Mouse (Mus musculus): ENCODE data around the gene Zfp91. TPM values are rescaled to one million over a fixed set of nuclear protein-coding genes. Genes with fewer than 3 reads are reported as not detected.

The Zfp91 gene
- 8.4 and 9.2 TPM in 2 replicates for polyA plus RNA-seq (2015; fragmentation: Nextera tagmentation; extraction: Ambion mirVana)

- peaks cover 16% of the 10 kb centered on the region for H3K4me1 ChIP-seq (replicated peaks)
- H3K27ac ChIP-seq: peak within 1 kb of the TSS; percentile 98
- H3K36me3 ChIP-seq: no peaks in the 10 kb centered on the region
- peak; percentile 94 for DNase-seq
- under 1% methylated on average over 76 of the region's 76 CpGs for WGBS (ENCODE audit: insufficient replicate concordance)
- H3K27me3 ChIP-seq: no peaks in the 10 kb centered on the region
- peak within 1 kb of the TSS; percentile 82 for H3K4me2 ChIP-seq
- H3K9ac ChIP-seq: peak within 1 kb of the TSS; percentile 98
- peak within 1 kb of the TSS; percentile 99 for H3K4me3 ChIP-seq (replicated peaks)
- no peaks in the 10 kb centered on the region for H3K9me3 ChIP-seq (replicated peaks)
- peak; percentile 87 for ATAC-seq (ENCODE audit: low read depth)
Observed at GRCm38 (mm10) chr19:12795511-12796327, at the start of gene Zfp91, which contains the start of gene Lpxn. Gene Zfp91 (minus strand): TSS chr19:12796126. Gene Lpxn (plus strand): TSS chr19:12796193.

- H3K27me3 ChIP-seq: no peaks in the 10 kb centered on the region
- no peak overlapping the region for H3K9ac ChIP-seq
- ATAC-seq (ENCODE audit: low read depth) (no peak), DNase-seq (no peak)
- no peaks in the 10 kb centered on the region for H3K36me3 ChIP-seq
- peaks cover 3% of the 10 kb centered on the region; the same call in 1 of the 2 replicates for H3K4me1 ChIP-seq (replicated peaks)
- H3K9me3 ChIP-seq (replicated peaks): no peaks in the 10 kb centered on the region
- 74% methylated on average over 1 of the region's 1 CpGs for WGBS (ENCODE audit: insufficient replicate concordance)
- no peak overlapping the region for H3K4me2 ChIP-seq
- H3K4me3 ChIP-seq (replicated peaks): no peak overlapping the region
- no peak overlapping the region for H3K27ac ChIP-seq
Observed at GRCm38 (mm10) chr19:12838507-12838906, 42.6 kb upstream of the Zfp91 start.

GRCm38 (mm10) chr19:12833625-12834024 lies 37.7 kb upstream of the Zfp91 start:
- H3K27ac ChIP-seq: no peak overlapping the region
- no peak overlapping the region for H3K4me3 ChIP-seq (replicated peaks)
- peak; percentile 9 for DNase-seq
- H3K9me3 ChIP-seq (replicated peaks): no peaks in the 10 kb centered on the region
- no peaks in the 10 kb centered on the region for H3K36me3 ChIP-seq
- H3K4me2 ChIP-seq: no peak overlapping the region
- H3K27me3 ChIP-seq: no peaks in the 10 kb centered on the region
- peak; percentile 82 for ATAC-seq (ENCODE audit: low read depth)
- H3K4me1 ChIP-seq (replicated peaks): peaks cover 10% of the 10 kb centered on the region; the same call in 1 of the 2 replicates
- 12% methylated on average over 3 of the region's 3 CpGs for WGBS (ENCODE audit: insufficient replicate concordance)
- H3K9ac ChIP-seq: no peak overlapping the region

- Histone ChIP-seq H3K27me3 (no peaks in the 10 kb centered on the region), H3K9ac (no peak overlapping the region), H3K4me2 (no peak overlapping the region), H3K4me1 (replicated peaks) (peaks cover 10% of the 10 kb centered on the region; the same call in 1 of the 2 replicates), H3K4me3 (replicated peaks) (no peak overlapping the region), H3K36me3 (no peaks in the 10 kb centered on the region), H3K9me3 (replicated peaks) (no peaks in the 10 kb centered on the region), H3K27ac (no peak overlapping the region)
- ATAC-seq (ENCODE audit: low read depth) (no peak), DNase-seq (no peak)
- 49% methylated on average over 1 of the region's 1 CpGs for WGBS (ENCODE audit: insufficient replicate concordance)
Observed at GRCm38 (mm10) chr19:12831559-12831958, 35.6 kb upstream of the Zfp91 start.

DNA sequence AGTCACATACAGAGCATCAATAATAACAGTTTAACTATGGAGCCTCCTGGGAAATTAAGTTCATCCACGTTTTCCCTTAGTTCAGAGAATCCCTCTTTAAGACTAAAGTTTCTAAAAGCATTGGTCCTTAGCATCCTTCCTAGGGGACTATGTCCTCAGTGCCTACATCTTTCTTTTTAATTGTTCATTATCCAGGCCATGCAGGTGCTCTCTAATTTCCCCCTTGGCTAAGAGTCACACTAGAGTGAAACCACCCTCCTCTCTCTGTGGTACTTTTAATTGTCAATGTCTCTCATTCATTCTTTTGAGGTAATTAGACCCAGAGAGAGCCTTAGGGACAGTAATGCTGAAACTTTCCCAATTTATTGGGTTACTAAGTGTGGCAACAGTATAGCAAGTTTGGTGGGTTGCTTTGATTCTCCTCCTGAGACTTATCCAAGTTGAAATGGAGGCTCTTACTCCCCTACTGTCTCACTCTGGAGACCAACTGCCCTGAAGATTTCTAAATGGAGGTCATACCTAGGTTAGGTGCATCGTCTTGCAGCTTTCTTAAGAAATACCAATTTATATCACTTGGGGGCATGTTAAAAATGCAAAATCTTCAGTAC lies 35.0 kb upstream of the Zfp91 start:
- no peaks in the 10 kb centered on the region for H3K36me3 ChIP-seq
- 49% methylated on average over 2 of the region's 2 CpGs for WGBS (ENCODE audit: insufficient replicate concordance)
- peaks cover 10% of the 10 kb centered on the region; the same call in 1 of the 2 replicates for H3K4me1 ChIP-seq (replicated peaks)
- H3K4me3 ChIP-seq (replicated peaks): no peak overlapping the region
- no peak overlapping the region for H3K4me2 ChIP-seq
- no peaks in the 10 kb centered on the region for H3K27me3 ChIP-seq
- no peak overlapping the region for H3K9ac ChIP-seq
- no peak overlapping the region for H3K27ac ChIP-seq
- no peaks in the 10 kb centered on the region for H3K9me3 ChIP-seq (replicated peaks)
- DNase-seq: no peak
- ATAC-seq (ENCODE audit: low read depth): no peak

GRCm38 (mm10) chr19:12824549-12824948 lies 28.6 kb upstream of the Zfp91 start:
- Histone ChIP-seq H3K27ac (no peak overlapping the region), H3K4me2 (no peak overlapping the region), H3K36me3 (no peaks in the 10 kb centered on the region), H3K27me3 (no peaks in the 10 kb centered on the region), H3K9ac (no peak overlapping the region), H3K4me3 (replicated peaks) (no peak overlapping the region), H3K4me1 (replicated peaks) (no peaks in the 10 kb centered on the region), H3K9me3 (replicated peaks) (no peaks in the 10 kb centered on the region)
- ATAC-seq (ENCODE audit: low read depth): no peak
- DNase-seq: no peak
- WGBS (ENCODE audit: insufficient replicate concordance): 56% methylated on average over 4 of the region's 4 CpGs

- no peaks in the 10 kb centered on the region for H3K9me3 ChIP-seq (replicated peaks)
- H3K4me3 ChIP-seq (replicated peaks): no peak overlapping the region
- no peak overlapping the region for H3K27ac ChIP-seq
- H3K36me3 ChIP-seq: no peaks in the 10 kb centered on the region
- H3K9ac ChIP-seq: no peak overlapping the region
- WGBS (ENCODE audit: insufficient replicate concordance): 21% methylated on average over 4 of the region's 4 CpGs
- DNase-seq (no peak), ATAC-seq (ENCODE audit: low read depth) (no peak)
- no peak overlapping the region for H3K4me2 ChIP-seq
- H3K4me1 ChIP-seq (replicated peaks): no peaks in the 10 kb centered on the region
- no peaks in the 10 kb centered on the region for H3K27me3 ChIP-seq
Observed at GRCm38 (mm10) chr19:12820383-12820782, 24.5 kb upstream of the Zfp91 start.

- H3K4me3 ChIP-seq (replicated peaks): no peak overlapping the region
- no peak overlapping the region for H3K9ac ChIP-seq
- no peak for ATAC-seq (ENCODE audit: low read depth)
- no peaks in the 10 kb centered on the region for H3K36me3 ChIP-seq
- DNase-seq: no peak
- WGBS (ENCODE audit: insufficient replicate concordance): 75% methylated on average over 1 of the region's 1 CpGs
- H3K27me3 ChIP-seq: no peaks in the 10 kb centered on the region
- no peaks in the 10 kb centered on the region for H3K9me3 ChIP-seq (replicated peaks)
- H3K27ac ChIP-seq: no peak overlapping the region
- no peaks in the 10 kb centered on the region for H3K4me1 ChIP-seq (replicated peaks)
- no peak overlapping the region for H3K4me2 ChIP-seq
Observed at GRCm38 (mm10) chr19:12818507-12818906, 22.6 kb upstream of the Zfp91 start.

DNA sequence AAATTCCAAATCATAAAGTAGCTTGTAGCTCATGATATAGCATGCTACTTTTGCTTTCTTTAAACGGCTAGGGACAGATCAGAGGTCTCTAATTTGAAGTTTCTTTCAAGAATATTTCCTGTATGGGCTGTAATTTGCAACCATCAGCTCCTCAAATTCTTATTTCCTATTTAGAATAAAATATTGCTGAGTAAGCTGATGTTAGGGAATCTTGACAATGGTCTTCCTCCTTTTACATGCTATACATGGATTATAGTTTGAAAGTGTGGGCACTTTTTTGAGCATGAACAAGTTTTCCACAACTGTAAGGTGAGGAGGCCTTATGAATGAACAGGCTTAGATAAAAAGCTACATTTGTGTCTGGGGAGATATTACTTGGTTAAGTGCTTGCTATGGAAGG lies 18.0 kb upstream of the Zfp91 start:
- Histone ChIP-seq H3K27me3 (no peaks in the 10 kb centered on the region), H3K4me3 (replicated peaks) (no peak overlapping the region), H3K9me3 (replicated peaks) (no peaks in the 10 kb centered on the region), H3K4me1 (replicated peaks) (peaks cover 5% of the 10 kb centered on the region; the same call in 1 of the 2 replicates), H3K9ac (no peak overlapping the region), H3K27ac (no peak overlapping the region), H3K36me3 (no peaks in the 10 kb centered on the region), H3K4me2 (no peak overlapping the region)
- DNase-seq (no peak), ATAC-seq (ENCODE audit: low read depth) (no peak)
- WGBS (ENCODE audit: insufficient replicate concordance): 76% methylated on average over 1 of the region's 1 CpGs

DNA sequence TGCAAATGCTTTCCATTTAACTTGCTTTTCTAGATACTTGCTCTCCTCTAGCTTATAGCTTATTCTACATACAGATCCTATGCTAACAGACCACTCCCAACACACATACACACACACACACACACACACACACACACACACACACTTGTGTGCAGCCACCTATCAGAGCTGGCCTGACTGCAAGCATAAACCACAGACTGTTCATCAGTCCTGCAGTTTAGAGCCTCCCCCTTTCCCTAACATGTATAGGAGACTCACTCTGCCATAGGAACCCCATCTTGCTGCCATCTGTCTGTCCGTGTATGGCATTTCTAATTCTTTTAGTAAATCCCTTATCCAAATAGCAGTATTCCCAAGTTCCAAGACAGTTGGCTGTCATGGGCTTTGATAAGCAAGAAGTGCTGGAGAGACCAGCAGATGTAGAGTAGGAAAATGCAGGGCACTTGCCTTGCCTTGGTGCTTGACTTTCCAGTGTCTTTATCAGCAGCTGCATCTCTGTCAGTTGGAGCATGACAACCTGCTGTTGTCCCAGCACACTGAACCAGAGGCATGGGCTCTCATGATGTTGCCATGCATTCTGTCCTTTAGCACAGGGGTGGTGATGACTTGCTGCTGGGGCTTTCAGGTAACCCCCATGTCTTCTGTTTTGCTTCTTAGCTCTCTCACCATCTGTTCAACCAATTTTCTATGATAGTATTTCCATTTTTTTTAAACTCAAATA lies 16.9 kb upstream of the Zfp91 start:
- Histone ChIP-seq H3K4me1 (replicated peaks) (peaks cover 5% of the 10 kb centered on the region; the same call in 1 of the 2 replicates), H3K4me2 (no peak overlapping the region), H3K9ac (no peak overlapping the region), H3K27ac (no peak overlapping the region), H3K27me3 (no peaks in the 10 kb centered on the region), H3K4me3 (replicated peaks) (no peak overlapping the region), H3K9me3 (replicated peaks) (no peaks in the 10 kb centered on the region), H3K36me3 (no peaks in the 10 kb centered on the region)
- ATAC-seq (ENCODE audit: low read depth) (0 out of 2 replicates have a peak, but pooled peaks have one; percentile 20), DNase-seq (no peak)
- 38% methylated on average over 1 of the region's 1 CpGs for WGBS (ENCODE audit: insufficient replicate concordance)

DNA sequence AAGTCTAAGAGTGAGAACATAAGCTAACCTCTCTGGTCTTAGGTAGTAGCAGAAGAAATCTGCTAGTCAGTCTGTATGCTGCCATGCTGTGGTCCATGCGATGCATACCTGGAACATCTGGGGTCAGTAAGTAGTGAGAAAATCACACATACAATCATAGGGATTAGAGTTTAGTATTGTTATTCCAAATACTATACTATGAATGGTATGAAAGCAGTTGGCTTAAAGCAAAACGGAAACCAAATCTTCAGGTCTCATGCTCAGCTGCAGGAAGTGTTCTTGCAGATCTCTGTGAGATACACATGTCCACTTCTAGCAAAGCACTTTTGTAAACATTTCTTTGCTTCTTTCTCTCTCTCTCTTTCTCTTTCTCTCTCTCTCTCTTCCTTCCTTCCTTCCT lies 10.3 kb upstream of the Zfp91 start:
- no peak overlapping the region for H3K27ac ChIP-seq
- no peak overlapping the region for H3K9ac ChIP-seq
- no peak overlapping the region for H3K4me3 ChIP-seq (replicated peaks)
- H3K4me2 ChIP-seq: no peak overlapping the region
- no peak for DNase-seq
- 40% methylated on average over 2 of the region's 2 CpGs for WGBS (ENCODE audit: insufficient replicate concordance)
- H3K4me1 ChIP-seq (replicated peaks): no peaks in the 10 kb centered on the region
- no peak for ATAC-seq (ENCODE audit: low read depth)
- no peaks in the 10 kb centered on the region for H3K9me3 ChIP-seq (replicated peaks)
- H3K27me3 ChIP-seq: no peaks in the 10 kb centered on the region
- H3K36me3 ChIP-seq: no peaks in the 10 kb centered on the region
